Comparison of ENCODE assay signal across 23 mouse cellular contexts in genomic region chr1:71771798-71772197, GRCm38 (mm10).
A peak's percentile ranks its signal among the peaks of the same experiment; 100 is the strongest.
DNase-seq lines count a peak whose midpoint lies in the region; ATAC-seq and TF ChIP-seq lines count a peak whose summit lies in the region.
"Had no signal": no experiment of that assay in that cellular context is flagged by ENCODE, and none has a peak within 500 bp of the region (broad histone marks: within the 10 kb centered on the region; RNA-seq: fewer than 3 reads in every experiment).

No protein-coding gene starts in this region.

- no peaks in the 10 kb centered on the region for H3K27me3 ChIP-seq in heart, embryonic 16.5 days (ENCODE audit: control insufficient read depth, insufficient read depth, low read length)
- no peaks in the 10 kb centered on the region for H3K27me3 ChIP-seq in hindbrain, postnatal 0 days (ENCODE audit: insufficient read depth, low read length)
- no peaks in the 10 kb centered on the region for H3K27me3 ChIP-seq in kidney, adult 2 months (replicated peaks; ENCODE audit: control insufficient read depth, insufficient read depth, low read length)
- H3K27me3 ChIP-seq: heart, embryonic 12.5 days; hindbrain, embryonic 12.5 days; neural tube, embryonic 15.5 days had no signal

- H3K9me3 ChIP-seq in heart, embryonic 16.5 days (replicated peaks; ENCODE audit: control insufficient read depth, low read length) = 0 out of 2 replicates have a peak, but pooled peaks cover 3% of the 10 kb centered on the region
- H3K9me3 ChIP-seq in hindbrain, postnatal 0 days (ENCODE audit: low read length) = no peaks in the 10 kb centered on the region
- H3K9me3 ChIP-seq: limb, embryonic 10.5 days; midbrain, embryonic 10.5 days; neural tube, embryonic 15.5 days had no signal

- no peak for ATAC-seq in heart, embryonic 16.5 days (replicated peaks; ENCODE audit: extremely low read depth, insufficient read depth, low FRiP score)
- no peak for ATAC-seq in hindbrain, postnatal 0 days
- ATAC-seq: activated CD4-positive, CD25-positive, alpha-beta regulatory T cell, adult 4 months; forebrain, postnatal 0 days had no signal

- H3K36me3 ChIP-seq in heart, embryonic 16.5 days (ENCODE audit: control insufficient read depth, insufficient read depth) = no peaks in the 10 kb centered on the region
- H3K36me3 ChIP-seq in hindbrain, postnatal 0 days (ENCODE audit: insufficient read depth, low read length) = no peaks in the 10 kb centered on the region
- no peaks in the 10 kb centered on the region for H3K36me3 ChIP-seq in kidney, adult 2 months (ENCODE audit: control insufficient read depth, insufficient read depth, low read length)
- H3K36me3 ChIP-seq: heart, embryonic 12.5 days; hindbrain, embryonic 12.5 days; limb, embryonic 10.5 days; midbrain, embryonic 10.5 days; neural tube, embryonic 15.5 days had no signal

- H3K27ac ChIP-seq in heart, embryonic 16.5 days (ENCODE audit: low read length) = 0 out of 2 replicates have a peak overlapping the region, but pooled peaks have one; percentile 10
- H3K27ac ChIP-seq in hindbrain, postnatal 0 days = no peak overlapping the region
- no peak overlapping the region for H3K27ac ChIP-seq in kidney, adult 2 months (ENCODE audit: insufficient read depth, low read depth, low read length)
- H3K27ac ChIP-seq: hindbrain, embryonic 12.5 days; limb, embryonic 10.5 days; midbrain, embryonic 10.5 days; neural tube, embryonic 15.5 days had no signal

- no peak overlapping the region for H3K4me2 ChIP-seq in heart, embryonic 16.5 days (ENCODE audit: low read depth, low read length)
- no peak overlapping the region for H3K4me2 ChIP-seq in hindbrain, postnatal 0 days (ENCODE audit: low read depth, low read length)
- H3K4me2 ChIP-seq: heart, embryonic 12.5 days; hindbrain, embryonic 12.5 days; neural tube, embryonic 15.5 days had no signal

- WGBS in heart, embryonic 16.5 days = 68% methylated on average over 6 of the region's 6 CpGs
- 84% methylated on average over 6 of the region's 6 CpGs for WGBS in hindbrain, postnatal 0 days
- WGBS in kidney, adult 2 months = 89% methylated on average over 6 of the region's 6 CpGs

- DNase-seq in heart, postnatal 25 days (ENCODE audit: low spot score) = no peak
- DNase-seq in 3134 (ENCODE audit: extremely low read depth, insufficient read length, low spot score) = peak; percentile 24
- DNase-seq in brain, adult 2 months (ENCODE audit: low read depth, low spot score) = peak; percentile 58
- DNase-seq in right cerebral cortex, postnatal 25 days = peak; percentile 21
- DNase-seq in hindbrain, postnatal 0 days (ENCODE audit: low spot score) = no peak
- no peak for DNase-seq in kidney, adult 2 months
- DNase-seq: adrenal gland, postnatal 14 days; cerebellum, adult 9-10 months; forebrain, postnatal 0 days; gastrocnemius, postnatal 25 days; heart, adult 18-20 months; heart, postnatal 14 days; kidney, adult 18-20 months; kidney, postnatal 14 days; liver; thymus, postnatal 25 days had no signal

- no peak overlapping the region for H3K9ac ChIP-seq in heart, embryonic 16.5 days (ENCODE audit: low read length)
- H3K9ac ChIP-seq in hindbrain, postnatal 0 days (replicated peaks; ENCODE audit: low read length) = no peak overlapping the region
- H3K9ac ChIP-seq: forebrain, postnatal 0 days; heart, embryonic 12.5 days; hindbrain, embryonic 12.5 days; neural tube, embryonic 15.5 days had no signal

- no peak overlapping the region for H3K4me3 ChIP-seq in heart, embryonic 16.5 days (ENCODE audit: low read length)
- no peak overlapping the region for H3K4me3 ChIP-seq in hindbrain, postnatal 0 days (ENCODE audit: low read length)
- H3K4me3 ChIP-seq in kidney, adult 2 months (ENCODE audit: insufficient read depth, low read depth, low read length) = no peak overlapping the region
- H3K4me3 ChIP-seq: heart, embryonic 12.5 days; hindbrain, embryonic 12.5 days; limb, embryonic 10.5 days; midbrain, embryonic 10.5 days; neural tube, embryonic 15.5 days had no signal

- TF ChIP-seq POLR2A in kidney, adult 2 months (IDR thresholded peaks at IDR 0.05; ENCODE audit: low read depth, low read length) = no peak

- TF ChIP-seq CTCF in hindbrain, postnatal 0 days (IDR thresholded peaks at IDR 0.05; ENCODE audit: low read depth) = no peak
- TF ChIP-seq CTCF in kidney, adult 2 months (conservative IDR thresholded peaks at IDR 0.05; ENCODE audit: insufficient read depth, insufficient read length, low read depth, low read length) = no peak

- intact Hi-C loops in heart, postnatal 25 days (cut with DNase I) = no loop called here

- no peaks in the 10 kb centered on the region for H3K4me1 ChIP-seq in heart, embryonic 16.5 days (ENCODE audit: control insufficient read depth, insufficient read depth, low read length)
- H3K4me1 ChIP-seq in hindbrain, postnatal 0 days (ENCODE audit: insufficient read depth, low read length) = no peaks in the 10 kb centered on the region
- H3K4me1 ChIP-seq in kidney, adult 2 months (ENCODE audit: control insufficient read depth, insufficient read depth, low read length) = no peaks in the 10 kb centered on the region
- H3K4me1 ChIP-seq: midbrain, embryonic 10.5 days; neural tube, embryonic 15.5 days had no signal

Comparison
In these comparisons a context has a peak if more than half of its experiments do, and no peak if none do; other contexts are left out.
1. DNase-seq: peak in 3134 (single experiment), brain, adult 2 months (single experiment) and right cerebral cortex, postnatal 25 days (single experiment); none in heart, postnatal 25 days (single experiment), hindbrain, postnatal 0 days (single experiment) and kidney, adult 2 months (single experiment).